In the genomic region with DNA sequence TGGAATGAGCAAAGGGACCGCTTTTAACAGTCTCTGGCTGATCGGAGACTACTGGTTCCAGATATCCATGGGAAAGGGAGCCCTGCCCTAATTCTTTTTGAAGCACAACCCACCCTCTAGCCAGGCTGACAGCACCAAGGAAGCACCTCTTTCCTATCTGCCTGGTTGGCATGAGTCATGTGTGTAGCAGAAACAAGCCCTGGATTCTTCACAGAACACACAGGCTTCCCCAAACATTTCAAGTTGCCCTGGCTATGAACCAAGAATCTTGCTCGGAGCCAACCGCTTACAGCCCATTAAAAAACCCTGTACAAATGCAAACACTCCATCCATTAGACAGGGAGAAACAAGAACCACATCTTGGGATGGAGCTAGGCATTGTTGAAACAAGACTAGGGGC, we compare ENCODE assay signal across 12 mouse cellular contexts.
DNase-seq lines count a peak whose midpoint lies in the region; ATAC-seq and TF ChIP-seq lines count a peak whose summit lies in the region.
"Had no signal": no experiment of that assay in that cellular context is flagged by ENCODE, and none has a peak within 500 bp of the region (broad histone marks: within the 10 kb centered on the region; RNA-seq: fewer than 3 reads in every experiment).

No protein-coding gene starts in this region.

- no peaks in the 10 kb centered on the region for H3K27me3 ChIP-seq in embryonic facial prominence, embryonic 12.5 days
- H3K27me3 ChIP-seq in embryonic facial prominence, embryonic 10.5 days (replicated peaks; ENCODE audit: low read depth, poor library complexity, severe bottlenecking): no peaks in the 10 kb centered on the region
- no peaks in the 10 kb centered on the region for H3K27me3 ChIP-seq in kidney, postnatal 0 days (ENCODE audit: insufficient read depth, low read length)
- no peaks in the 10 kb centered on the region for H3K27me3 ChIP-seq in kidney, embryonic 16.5 days (ENCODE audit: insufficient read depth, low read length)
- no peaks in the 10 kb centered on the region for H3K27me3 ChIP-seq in limb, embryonic 14.5 days (ENCODE audit: control insufficient read depth, insufficient read depth, low read length)
- H3K27me3 ChIP-seq in stomach, embryonic 14.5 days (ENCODE audit: control insufficient read depth, insufficient read depth, low read length): no peaks in the 10 kb centered on the region

- H3K4me2 ChIP-seq in embryonic facial prominence, embryonic 12.5 days (replicated peaks): no peak overlapping the region
- no peak overlapping the region for H3K4me2 ChIP-seq in kidney, postnatal 0 days (ENCODE audit: low read length)
- H3K4me2 ChIP-seq in kidney, embryonic 16.5 days (replicated peaks; ENCODE audit: low read depth, low read length): no peak overlapping the region
- H3K4me2 ChIP-seq in limb, embryonic 14.5 days (replicated peaks; ENCODE audit: low read depth, low read length, severe bottlenecking): no peak overlapping the region
- H3K4me2 ChIP-seq in stomach, embryonic 14.5 days (replicated peaks; ENCODE audit: low read depth, low read length): no peak overlapping the region
- H3K4me2 ChIP-seq: midbrain, embryonic 11.5 days had no signal

- ATAC-seq in embryonic facial prominence, embryonic 12.5 days (ENCODE audit: insufficient number of reproducible peaks, insufficient read depth, low FRiP score, low TSS enrichment): no peak
- ATAC-seq in kidney, postnatal 0 days (replicated peaks; ENCODE audit: low FRiP score, low read depth): no peak
- ATAC-seq in kidney, embryonic 16.5 days (ENCODE audit: low FRiP score, low TSS enrichment): no peak
- ATAC-seq in limb, embryonic 14.5 days (ENCODE audit: low FRiP score, low read depth): no peak; the same call in 1 of the 2 replicates
- ATAC-seq in stomach, embryonic 14.5 days (ENCODE audit: insufficient number of reproducible peaks, insufficient read depth, low FRiP score, low read depth): no peak
- ATAC-seq: inflammation-experienced regulatory T-cells, adult 6 months had no signal

- no peak overlapping the region for H3K4me3 ChIP-seq in embryonic facial prominence, embryonic 12.5 days
- H3K4me3 ChIP-seq in embryonic facial prominence, embryonic 10.5 days: no peak overlapping the region
- H3K4me3 ChIP-seq in kidney, postnatal 0 days (replicated peaks; ENCODE audit: low read depth, low read length): no peak overlapping the region
- H3K4me3 ChIP-seq in kidney, embryonic 16.5 days (ENCODE audit: low read length): no peak overlapping the region
- no peak overlapping the region for H3K4me3 ChIP-seq in limb, embryonic 14.5 days (replicated peaks; ENCODE audit: low read length)
- no peak overlapping the region for H3K4me3 ChIP-seq in stomach, embryonic 14.5 days (ENCODE audit: low read depth, low read length)
- H3K4me3 ChIP-seq: erythroblast, embryonic 14.5 days had no signal

- no peak for DNase-seq in embryonic facial prominence, embryonic 10.5 days (ENCODE audit: low spot score)
- peak; percentile 10 for DNase-seq in kidney, postnatal 0 days (ENCODE audit: low spot score)
- peak; percentile 49 for DNase-seq in limb, embryonic 14.5 days (ENCODE audit: low spot score)
- no peak for DNase-seq in layer of hippocampus, adult 9-11 months
- DNase-seq in frontal cortex, postnatal 10 days (ENCODE audit: low spot score in 2 of 2): no peak
- DNase-seq: cerebellum, postnatal 14 days had no signal

- no peak overlapping the region for H3K9ac ChIP-seq in embryonic facial prominence, embryonic 12.5 days
- H3K9ac ChIP-seq in kidney, postnatal 0 days (ENCODE audit: low read depth, low read length): no peak overlapping the region
- no peak overlapping the region for H3K9ac ChIP-seq in kidney, embryonic 16.5 days (replicated peaks; ENCODE audit: low read length)
- no peak overlapping the region for H3K9ac ChIP-seq in limb, embryonic 14.5 days (ENCODE audit: low read depth, low read length, severe bottlenecking)
- H3K9ac ChIP-seq in stomach, embryonic 14.5 days (replicated peaks; ENCODE audit: low read depth, low read length): no peak overlapping the region

- no peak for TF ChIP-seq POLR2A in limb, embryonic 14.5 days (IDR thresholded peaks at IDR 0.05; ENCODE audit: borderline replicate concordance, extremely low read depth, insufficient read depth, insufficient read length)

- TF ChIP-seq CTCF in kidney, postnatal 0 days (IDR thresholded peaks at IDR 0.05; ENCODE audit: low read depth): no peak

- peaks cover 10% of the 10 kb centered on the region; the same call in 1 of the 2 replicates for H3K4me1 ChIP-seq in embryonic facial prominence, embryonic 12.5 days
- H3K4me1 ChIP-seq in embryonic facial prominence, embryonic 10.5 days: peaks cover 16% of the 10 kb centered on the region
- H3K4me1 ChIP-seq in kidney, postnatal 0 days (replicated peaks; ENCODE audit: insufficient read depth, low read length): no peaks in the 10 kb centered on the region
- peaks cover 5% of the 10 kb centered on the region; the same call in 1 of the 2 replicates for H3K4me1 ChIP-seq in kidney, embryonic 16.5 days (ENCODE audit: insufficient read depth, low read length)
- H3K4me1 ChIP-seq in limb, embryonic 14.5 days (ENCODE audit: control insufficient read depth, insufficient read depth, low read length): peaks cover 16% of the 10 kb centered on the region
- peaks cover 14% of the 10 kb centered on the region; the same call in 1 of the 2 replicates for H3K4me1 ChIP-seq in stomach, embryonic 14.5 days (ENCODE audit: control insufficient read depth, insufficient read depth, low read length)

- H3K9me3 ChIP-seq in embryonic facial prominence, embryonic 12.5 days: no peaks in the 10 kb centered on the region
- H3K9me3 ChIP-seq in embryonic facial prominence, embryonic 10.5 days: no peaks in the 10 kb centered on the region
- H3K9me3 ChIP-seq in kidney, postnatal 0 days (replicated peaks; ENCODE audit: low read length): no peaks in the 10 kb centered on the region
- no peaks in the 10 kb centered on the region for H3K9me3 ChIP-seq in kidney, embryonic 16.5 days (ENCODE audit: low read length)
- H3K9me3 ChIP-seq in limb, embryonic 14.5 days (ENCODE audit: control insufficient read depth, low read length): no peaks in the 10 kb centered on the region
- no peaks in the 10 kb centered on the region for H3K9me3 ChIP-seq in stomach, embryonic 14.5 days (ENCODE audit: control insufficient read depth, low read depth, low read length)

- 80% methylated on average over 4 of the region's 4 CpGs for WGBS in embryonic facial prominence, embryonic 12.5 days
- 88% methylated on average over 4 of the region's 4 CpGs for WGBS in embryonic facial prominence, embryonic 10.5 days
- 62% methylated on average over 4 of the region's 4 CpGs for WGBS in kidney, postnatal 0 days
- 79% methylated on average over 4 of the region's 4 CpGs for WGBS in kidney, embryonic 16.5 days
- 44% methylated on average over 4 of the region's 4 CpGs for WGBS in limb, embryonic 14.5 days
- WGBS in stomach, embryonic 14.5 days: 44% methylated on average over 4 of the region's 4 CpGs

- H3K36me3 ChIP-seq in embryonic facial prominence, embryonic 12.5 days: no peaks in the 10 kb centered on the region
- H3K36me3 ChIP-seq in embryonic facial prominence, embryonic 10.5 days (replicated peaks): no peaks in the 10 kb centered on the region
- no peaks in the 10 kb centered on the region for H3K36me3 ChIP-seq in kidney, postnatal 0 days (ENCODE audit: insufficient read depth, low read length)
- H3K36me3 ChIP-seq in kidney, embryonic 16.5 days (ENCODE audit: insufficient read depth, low read length): no peaks in the 10 kb centered on the region
- no peaks in the 10 kb centered on the region for H3K36me3 ChIP-seq in limb, embryonic 14.5 days (ENCODE audit: control insufficient read depth, insufficient read depth, low read length)
- H3K36me3 ChIP-seq in stomach, embryonic 14.5 days (ENCODE audit: control insufficient read depth, insufficient read depth, low read length): no peaks in the 10 kb centered on the region

- 0 out of 2 replicates have a peak overlapping the region, but pooled peaks have one; percentile 36 for H3K27ac ChIP-seq in embryonic facial prominence, embryonic 12.5 days
- no peak overlapping the region for H3K27ac ChIP-seq in embryonic facial prominence, embryonic 10.5 days (replicated peaks)
- no peak overlapping the region for H3K27ac ChIP-seq in kidney, postnatal 0 days
- H3K27ac ChIP-seq in kidney, embryonic 16.5 days (ENCODE audit: low read length): no peak overlapping the region
- peak overlapping the region; percentile 6; the same call in 1 of the 2 replicates for H3K27ac ChIP-seq in limb, embryonic 14.5 days (replicated peaks; ENCODE audit: low read depth, low read length)
- H3K27ac ChIP-seq in stomach, embryonic 14.5 days (ENCODE audit: low read length): peak overlapping the region; percentile 44; the same call in 1 of the 2 replicates

Comparison
In these comparisons a context has a peak if more than half of its experiments do, and no peak if none do; other contexts are left out.
1. H3K27ac ChIP-seq: peak in embryonic facial prominence, embryonic 12.5 days (single experiment), limb, embryonic 14.5 days (single experiment) and stomach, embryonic 14.5 days (single experiment); none in embryonic facial prominence, embryonic 10.5 days (single experiment), kidney, postnatal 0 days (single experiment) and kidney, embryonic 16.5 days (single experiment).
2. DNase-seq: peak in kidney, postnatal 0 days (single experiment) and limb, embryonic 14.5 days (single experiment); none in embryonic facial prominence, embryonic 10.5 days (single experiment), layer of hippocampus, adult 9-11 months (single experiment) and frontal cortex, postnatal 10 days (0 of 2).